Mouse (Mus musculus) adrenal gland, adult 8-10 months (tissue): ENCODE data around the gene Faap20. TPM values are rescaled to one million over a fixed set of nuclear protein-coding genes. Genes with fewer than 3 reads are reported as not detected.

Experiments
- DNase-seq: peaks from one replicate; pipeline ENCODE4 v3.0.0; 2022
- total RNA-seq, 4 experiments: library from RNA; stranded (reverse); gene quantifications; 2 replicates each; pipeline ENCODE4 v1.2.4; 2022

Gene Faap20
- total RNA-seq, 4 experiments from 2014 or later: 57.4 to 70.1 (median 60.8) TPM

GRCm38 (mm10) chr4:155249257-155249647 is 350 bp upstream of the Faap20 start:
- DNase-seq: peak; percentile 87

GRCm38 (mm10) chr4:155250361-155251117 is 937 bp downstream of the Faap20 start:
- DNase-seq: no peak

GRCm38 (mm10) chr4:155251147-155251546 is 1.5 kb downstream of the Faap20 start:
- no peak for DNase-seq

- no peak for DNase-seq
These were observed 2.7 kb downstream of the Faap20 start for GRCm38 (mm10) chr4:155252253-155252652.

GRCm38 (mm10) chr4:155264521-155265321 is 15.1 kb downstream of the Faap20 start:
- DNase-seq: no peak

- DNase-seq: no peak
These were observed 17.5 kb downstream of the Faap20 start for GRCm38 (mm10) chr4:155267047-155267543.

GRCm38 (mm10) chr4:155267639-155268175 is 18.1 kb downstream of the Faap20 start:
- no peak for DNase-seq

- DNase-seq: peak; percentile 34
These were observed 18.8 kb downstream of the Faap20 start for GRCm38 (mm10) chr4:155268382-155268781.

GRCm38 (mm10) chr4:155274451-155274850 is 24.8 kb downstream of the Faap20 start:
- DNase-seq: no peak

- no peak for DNase-seq
These were observed 25.2 kb downstream of the Faap20 start for GRCm38 (mm10) chr4:155274851-155275250.

GRCm38 (mm10) chr4:155277963-155278362 is 28.4 kb downstream of the Faap20 start:
- no peak for DNase-seq

GRCm38 (mm10) chr4:155279054-155279453 is 29.5 kb downstream of the Faap20 start:
- no peak for DNase-seq

GRCm38 (mm10) chr4:155279926-155280767 is 30.5 kb downstream of the Faap20 start:
- DNase-seq: peak; percentile 39

- no peak for DNase-seq
These were observed 31.1 kb downstream of the Faap20 start for GRCm38 (mm10) chr4:155280768-155281121.

- DNase-seq: no peak
These were observed 31.6 kb downstream of the Faap20 start for GRCm38 (mm10) chr4:155281227-155281626.

- no peak for DNase-seq
These were observed 32.0 kb downstream of the Faap20 start for GRCm38 (mm10) chr4:155281652-155282051.

GRCm38 (mm10) chr4:155282231-155282630 is 32.6 kb downstream of the Faap20 start:
- DNase-seq: no peak

GRCm38 (mm10) chr4:155283001-155283503 is 33.5 kb downstream of the Faap20 start:
- no peak for DNase-seq

- no peak for DNase-seq
These were observed 34.0 kb downstream of the Faap20 start for GRCm38 (mm10) chr4:155283585-155283984.

GRCm38 (mm10) chr4:155284521-155285379 is 35.1 kb downstream of the Faap20 start:
- no peak for DNase-seq

GRCm38 (mm10) chr4:155286090-155286489 is 36.5 kb downstream of the Faap20 start:
- DNase-seq: no peak
